Mouse (Mus musculus) kidney, embryonic 16.5 days (tissue): Measurements from ENCODE around the gene Mtmr14. TPM values are rescaled to one million over a fixed set of nuclear protein-coding genes. Genes with fewer than 3 reads are reported as not detected.

Source experiments
- ATAC-seq: fragments of 200-750 bp; cut with Nextera tagmentation; 2 replicates; pipeline ENCODE4 v1.8.0; 2017; ENCODE audit warnings: moderate TSS enrichment; ENCODE audit not compliant: low FRiP score, low TSS enrichment
- H3K27ac ChIP-seq: fragments of 300-500 bp; sonication (generic); 2 replicates; pipeline ENCODE4 v1.5.1; 2014; ENCODE audit warnings: low read length
- H3K27me3 ChIP-seq: fragments of 300-500 bp; sonication (generic); 2 replicates; pipeline ENCODE4 v1.6.1; 2014; ENCODE audit warnings: low read length, control low read depth, mixed read lengths; ENCODE audit not compliant: insufficient read depth
- H3K36me3 ChIP-seq: fragments of 300-500 bp; sonication (generic); 2 replicates; pipeline ENCODE4 v1.6.1; 2014; ENCODE audit warnings: low read length, control low read depth, mixed read lengths; ENCODE audit not compliant: insufficient read depth
- H3K4me1 ChIP-seq: fragments of 300-500 bp; sonication (generic); 2 replicates; pipeline ENCODE4 v1.6.1; 2014; ENCODE audit warnings: low read length, control low read depth, mixed read lengths; ENCODE audit not compliant: insufficient read depth
- H3K4me2 ChIP-seq: fragments of 300-500 bp; sonication (generic); replicated peaks from 2 replicates; pipeline ENCODE4 v1.6.1; 2014; ENCODE audit warnings: low read depth, low read length
- H3K4me3 ChIP-seq: fragments of 300-500 bp; sonication (generic); 2 replicates; pipeline ENCODE4 v1.5.1; 2014; ENCODE audit warnings: mild to moderate bottlenecking, low read length
- H3K9ac ChIP-seq: fragments of 300-500 bp; sonication (generic); replicated peaks from 2 replicates; pipeline ENCODE4 v1.6.1; 2014; ENCODE audit warnings: low read length
- H3K9me3 ChIP-seq: fragments of 300-500 bp; sonication (generic); 2 replicates; pipeline ENCODE4 v1.6.1; 2016; ENCODE audit warnings: low read length, control low read depth
- WGBS: fragments of 180-500 bp; shearing (Covaris S2); extraction: QIAGEN DNeasy Blood & Tissue Kit; methylation state at CpG from one replicate; pipeline ENCODE4 v1.1.7; 2014; 5-methylcytosine and 5-hydroxymethylcytosine counted together
- polyA plus RNA-seq: library from polyadenylated mRNA; unstranded; fragments of >200 nt; fragmentation: Nextera tagmentation; extraction: Ambion mirVana; gene quantifications from 2 replicates; pipeline ENCODE4 v1.2.1, GENCODE M21; 2015

The Mtmr14 gene
- polyA plus RNA-seq, 1 experiment from 2014 or later, result 37.0 TPM

DNA sequence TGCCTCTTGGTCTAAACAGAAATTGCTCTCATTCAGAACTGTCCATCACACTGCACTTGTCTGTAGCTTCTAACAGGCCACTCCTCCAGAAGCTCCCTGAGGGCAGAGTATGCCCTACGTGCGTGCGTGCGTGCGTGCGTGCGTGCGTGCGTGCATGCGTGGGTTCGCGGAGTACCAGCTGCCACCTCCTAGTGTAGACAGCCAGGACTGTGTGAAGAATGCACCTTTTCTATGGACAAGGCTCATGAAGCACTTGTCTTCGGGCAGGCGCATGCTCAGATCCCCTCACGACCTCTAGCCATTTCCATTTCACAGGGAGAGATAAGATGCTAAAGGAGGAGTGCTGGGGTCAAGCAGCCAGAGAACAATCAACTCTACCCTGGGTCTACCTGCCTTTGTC lies 51.7 kb downstream of the Mtmr14 start:
- Histone ChIP-seq H3K9me3 (no peaks in the 10 kb centered on the region), H3K4me3 (no peak overlapping the region), H3K27ac (no peak overlapping the region), H3K9ac (no peak overlapping the region), H3K36me3 (no peaks in the 10 kb centered on the region), H3K4me1 (no peaks in the 10 kb centered on the region), H3K4me2 (no peak overlapping the region), H3K27me3 (peaks cover 9% of the 10 kb centered on the region)
- WGBS, result 82% methylated on average over 15 of the region's 15 CpGs
- ATAC-seq, result no peak

- 70% methylated on average over 6 of the region's 6 CpGs for WGBS
- ATAC-seq, result no peak
Measured at GRCm38 (mm10) chr6:113290346-113290745, 52.7 kb downstream of the Mtmr14 start.

GRCm38 (mm10) chr6:113292938-113293337 lies 55.3 kb downstream of the Mtmr14 start:
- 71% methylated on average over 5 of the region's 5 CpGs for WGBS
- ATAC-seq, result no peak
- Histone ChIP-seq H3K27me3 (no peaks in the 10 kb centered on the region), H3K4me3 (no peak overlapping the region), H3K36me3 (no peaks in the 10 kb centered on the region), H3K9me3 (no peaks in the 10 kb centered on the region), H3K27ac (no peak overlapping the region), H3K9ac (no peak overlapping the region), H3K4me1 (no peaks in the 10 kb centered on the region), H3K4me2 (no peak overlapping the region)

More at GRCm38 (mm10) chr6:113290346-113290745, 52.7 kb downstream of the Mtmr14 start:
- Histone ChIP-seq H3K27ac (no peak overlapping the region), H3K4me1 (no peaks in the 10 kb centered on the region), H3K4me2 (no peak overlapping the region), H3K27me3 (no peaks in the 10 kb centered on the region), H3K9me3 (no peaks in the 10 kb centered on the region), H3K36me3 (no peaks in the 10 kb centered on the region), H3K9ac (no peak overlapping the region), H3K4me3 (no peak overlapping the region)

GRCm38 (mm10) chr6:113296046-113296445 lies 58.4 kb downstream of the Mtmr14 start:
- no peaks in the 10 kb centered on the region for H3K36me3 ChIP-seq
- no peaks in the 10 kb centered on the region for H3K27me3 ChIP-seq
- no peak overlapping the region for H3K9ac ChIP-seq
- no peaks in the 10 kb centered on the region for H3K4me1 ChIP-seq
- ATAC-seq, result no peak
- H3K27ac ChIP-seq, result no peak overlapping the region
- no peak overlapping the region for H3K4me2 ChIP-seq
- WGBS, result 82% methylated on average over 2 of the region's 2 CpGs
- H3K9me3 ChIP-seq, result no peaks in the 10 kb centered on the region
- no peak overlapping the region for H3K4me3 ChIP-seq

DNA sequence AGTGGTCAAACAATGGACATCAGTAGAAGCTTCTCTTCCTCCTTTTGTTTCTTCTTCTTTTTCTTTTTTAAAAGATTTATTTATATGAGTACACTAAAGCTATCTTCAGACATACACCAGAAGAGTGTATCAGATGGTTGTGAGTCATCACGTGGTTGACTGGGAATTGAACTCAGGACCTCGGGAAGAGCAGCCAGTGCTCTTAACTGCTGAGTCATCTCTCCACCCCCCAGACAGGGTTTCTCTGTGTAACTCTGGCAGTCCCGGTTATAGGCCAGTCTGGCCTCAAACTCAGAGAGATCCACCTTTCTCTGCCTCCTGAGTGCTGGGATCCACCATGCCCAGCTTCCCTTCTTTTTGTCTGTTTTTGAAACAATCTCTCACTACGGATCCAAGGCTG lies 59.0 kb downstream of the Mtmr14 start:
- no peaks in the 10 kb centered on the region for H3K27me3 ChIP-seq
- no peak overlapping the region for H3K9ac ChIP-seq
- ATAC-seq, result no peak
- no peak overlapping the region for H3K27ac ChIP-seq
- H3K4me3 ChIP-seq, result no peak overlapping the region
- H3K4me1 ChIP-seq, result no peaks in the 10 kb centered on the region
- no peaks in the 10 kb centered on the region for H3K9me3 ChIP-seq
- H3K4me2 ChIP-seq, result no peak overlapping the region
- WGBS, result 64% methylated on average over 4 of the region's 4 CpGs
- H3K36me3 ChIP-seq, result no peaks in the 10 kb centered on the region

DNA sequence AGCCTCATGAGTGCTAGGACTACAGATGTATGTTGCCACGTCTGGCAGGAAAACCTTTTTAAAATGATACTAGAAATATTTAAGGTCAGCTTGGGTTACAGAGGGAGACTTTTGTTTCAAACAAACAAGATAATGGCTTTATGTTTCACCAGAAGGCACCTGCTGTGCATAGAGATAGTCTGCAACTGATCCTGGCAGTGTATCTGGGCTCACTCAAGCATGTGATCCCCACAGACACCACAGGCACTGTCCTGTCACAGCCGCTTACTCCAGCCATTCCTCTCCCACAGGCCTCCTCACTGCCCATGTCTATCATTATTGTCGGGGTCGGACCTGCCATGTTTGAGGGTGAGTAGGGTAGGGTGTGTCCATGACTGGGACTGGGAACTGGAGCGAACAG lies 63.7 kb downstream of the Mtmr14 start:
- 70% methylated on average over 5 of the region's 5 CpGs for WGBS

DNA sequence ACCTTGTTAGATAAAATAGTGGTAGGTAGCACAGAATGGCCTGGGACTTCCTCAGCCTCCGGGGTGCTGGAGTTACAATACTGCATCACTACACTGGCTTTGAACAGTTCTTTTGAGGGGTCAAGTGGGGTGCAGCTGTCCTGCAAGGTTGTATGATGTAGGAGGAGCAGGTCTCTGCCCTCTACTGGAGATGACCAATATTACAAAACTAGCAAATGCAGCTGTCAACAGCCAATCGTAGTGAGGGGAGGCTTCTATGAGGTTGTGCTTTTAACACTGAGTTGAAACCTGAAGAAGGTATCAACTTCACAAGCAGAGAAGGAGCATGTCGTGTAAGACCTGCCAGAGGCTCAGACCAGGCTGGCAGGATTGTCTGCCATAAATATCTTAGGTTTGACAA lies 64.6 kb downstream of the Mtmr14 start:
- Histone ChIP-seq H3K9ac (no peak overlapping the region), H3K27ac (no peak overlapping the region), H3K36me3 (no peaks in the 10 kb centered on the region), H3K9me3 (no peaks in the 10 kb centered on the region), H3K4me2 (no peak overlapping the region), H3K4me3 (no peak overlapping the region), H3K27me3 (no peaks in the 10 kb centered on the region), H3K4me1 (peaks cover 7% of the 10 kb centered on the region; the same call in 1 of the 2 replicates)
- no peak for ATAC-seq
- WGBS, result 19% methylated on average over 3 of the region's 3 CpGs

More for the DNA sequence above, 63.7 kb downstream of the Mtmr14 start:
- Histone ChIP-seq H3K9me3 (no peaks in the 10 kb centered on the region), H3K4me1 (peaks cover 7% of the 10 kb centered on the region; the same call in 1 of the 2 replicates), H3K27ac (no peak overlapping the region), H3K27me3 (no peaks in the 10 kb centered on the region), H3K4me3 (no peak overlapping the region), H3K36me3 (no peaks in the 10 kb centered on the region), H3K4me2 (no peak overlapping the region), H3K9ac (no peak overlapping the region)
- ATAC-seq, result no peak

DNA sequence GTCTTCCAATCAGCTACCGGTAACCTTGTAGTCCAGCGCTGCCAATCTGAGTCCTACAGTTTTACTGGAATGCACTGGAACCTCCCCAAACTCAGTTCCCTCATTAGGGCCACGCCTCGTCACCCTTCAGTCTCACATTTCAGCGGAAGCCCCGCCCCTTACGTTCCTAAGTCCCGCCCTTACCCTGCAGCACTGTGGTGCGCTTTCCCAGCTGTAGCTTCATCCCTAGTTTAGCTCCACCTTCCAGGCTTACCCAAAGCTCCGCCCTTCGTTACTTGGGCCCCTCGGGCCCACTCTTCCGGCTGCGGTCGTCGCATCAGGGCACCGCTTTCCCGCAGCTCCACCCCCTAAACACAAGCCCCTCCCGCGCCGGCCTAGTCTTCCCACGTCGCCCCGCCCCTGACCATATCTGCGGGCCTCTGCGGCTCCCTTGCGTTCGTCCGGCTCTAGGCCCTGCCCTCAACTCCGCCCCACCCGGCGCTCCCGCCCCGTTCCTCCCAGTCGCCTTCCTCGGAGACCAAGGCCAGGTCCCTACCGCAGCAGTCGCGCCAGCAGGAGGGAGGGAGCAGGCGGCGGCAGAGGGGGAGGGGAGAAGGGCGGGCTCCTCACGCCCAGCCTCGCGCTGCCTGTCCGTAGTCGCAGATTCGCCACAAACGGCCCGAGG lies 68.8 kb downstream of the Mtmr14 start:
- Histone ChIP-seq H3K9me3 (no peaks in the 10 kb centered on the region), H3K36me3 (peaks cover 14% of the 10 kb centered on the region; the same call in 1 of the 2 replicates), H3K4me3 (peak overlapping the region; percentile 64), H3K4me2 (peak overlapping the region; percentile 88), H3K9ac (peak overlapping the region; percentile 92), H3K27ac (peak overlapping the region; percentile 99), H3K4me1 (peaks cover 25% of the 10 kb centered on the region), H3K27me3 (no peaks in the 10 kb centered on the region)
- under 1% methylated on average over 49 of the region's 50 CpGs for WGBS
- ATAC-seq, result peak; percentile 99

DNA sequence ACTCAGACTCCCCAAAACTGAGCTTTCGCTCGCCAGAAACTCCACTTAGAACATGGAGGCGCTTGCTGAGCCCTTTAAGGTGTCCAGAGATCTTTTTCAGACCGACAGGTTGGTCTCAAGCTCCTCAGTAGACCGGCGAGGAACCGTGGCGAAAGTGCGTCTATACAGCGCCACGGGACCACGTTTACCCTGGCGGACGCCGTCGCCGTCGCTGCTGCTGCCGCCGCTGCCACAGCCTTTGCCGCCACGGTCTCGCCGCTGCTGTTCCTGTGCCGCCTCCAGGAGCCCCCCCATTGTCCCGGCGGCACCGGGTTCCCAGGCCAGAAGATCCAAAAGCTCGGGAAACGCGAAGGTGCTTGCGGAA lies 69.3 kb downstream of the Mtmr14 start, which contains the start of gene Brpf1:
TSS of gene Brpf1 (plus strand) at position 152 of the 364 bp plus-strand sequence.
- H3K4me1 ChIP-seq, result peaks cover 25% of the 10 kb centered on the region
- no peaks in the 10 kb centered on the region for H3K27me3 ChIP-seq
- H3K4me2 ChIP-seq, result peak within 1 kb of the TSS; percentile 88
- WGBS, result 0% methylated on average over 31 of the region's 32 CpGs
- H3K36me3 ChIP-seq, result peaks cover 14% of the 10 kb centered on the region; the same call in 1 of the 2 replicates
- peak within 1 kb of the TSS; percentile 64 for H3K4me3 ChIP-seq
- H3K27ac ChIP-seq, result peak within 1 kb of the TSS; percentile 99
- H3K9ac ChIP-seq, result peak within 1 kb of the TSS; percentile 92
- peak; percentile 39 for ATAC-seq
- no peaks in the 10 kb centered on the region for H3K9me3 ChIP-seq

GRCm38 (mm10) chr6:113307481-113308121 lies 70.0 kb downstream of the Mtmr14 start:
- peak overlapping the region; percentile 92 for H3K9ac ChIP-seq
- ATAC-seq, result no peak
- no peaks in the 10 kb centered on the region for H3K27me3 ChIP-seq
- H3K4me1 ChIP-seq, result peaks cover 25% of the 10 kb centered on the region
- peak overlapping the region; percentile 64 for H3K4me3 ChIP-seq
- H3K36me3 ChIP-seq, result peaks cover 17% of the 10 kb centered on the region
- peak overlapping the region; percentile 88 for H3K4me2 ChIP-seq
- under 1% methylated on average over 33 of the region's 34 CpGs for WGBS
- H3K27ac ChIP-seq, result peak overlapping the region; percentile 99
- no peaks in the 10 kb centered on the region for H3K9me3 ChIP-seq
